Mouse (Mus musculus): Measurements from ENCODE around the gene Itm2b. TPM values are rescaled to one million over a fixed set of nuclear protein-coding genes. Genes with fewer than 3 reads are reported as not detected.
A peak's percentile ranks its signal among the peaks of the same experiment; 100 is the strongest.

The Itm2b gene
- total RNA-seq, 2 experiments from 2014 or later = 255 to 336 TPM

DNA sequence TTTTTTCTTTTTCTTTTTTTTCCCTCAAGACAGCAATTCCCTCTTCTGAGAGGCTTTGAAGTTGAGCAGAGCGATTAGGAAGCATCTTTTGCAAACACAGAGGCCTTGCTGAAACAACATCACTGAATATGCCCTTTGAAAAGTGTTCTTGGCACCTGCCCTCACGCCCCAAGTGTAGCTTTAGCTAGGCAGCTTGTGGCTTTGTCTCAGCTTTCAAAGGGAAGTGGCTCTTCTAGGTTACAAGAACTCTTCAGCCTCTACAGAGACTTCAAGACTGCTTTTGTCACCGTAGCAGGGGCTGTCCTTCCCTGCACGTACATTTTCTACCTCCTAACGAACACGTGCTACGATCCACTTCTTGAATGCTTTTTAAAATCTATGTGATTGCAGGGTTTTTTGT, 4.0 kb upstream of the Itm2b start:
- TF ChIP-seq CTCF (IDR thresholded peaks at IDR 0.05) = no peak
- Histone ChIP-seq H3K4me3 (no peak overlapping the region; the same call in 1 of the 2 replicates), H3K27ac (peak overlapping the region; percentile 100)
- intact Hi-C loops (cut with DNase I) = loop anchor here (5.0 kb wide), 1 partner anchor 83 kb away; no protein-coding TSS in a partner anchor
- no peak for DNase-seq

DNA sequence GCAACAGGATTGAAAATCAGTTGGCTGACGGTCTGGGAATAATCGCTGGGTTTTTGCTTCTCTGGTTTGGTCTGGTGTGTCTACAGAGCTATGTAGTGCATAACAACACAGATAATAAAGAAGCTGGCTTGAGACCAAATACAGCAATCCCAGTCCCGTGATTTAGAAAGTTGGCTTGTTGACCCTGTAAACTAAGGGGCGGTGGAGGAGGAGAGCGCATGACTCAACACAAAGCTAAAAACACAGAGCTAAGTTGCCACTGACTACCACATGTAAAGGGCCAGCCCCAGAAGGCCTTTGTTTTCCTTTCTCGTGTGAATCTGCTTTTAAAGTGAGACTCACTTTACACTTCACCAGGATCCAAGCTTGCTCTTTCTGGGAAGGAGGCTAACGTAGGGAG, 3.5 kb upstream of the Itm2b start:
- Histone ChIP-seq H3K4me3 (no peak overlapping the region; the same call in 1 of the 2 replicates), H3K27ac (peak overlapping the region; percentile 100)
- TF ChIP-seq CTCF (IDR thresholded peaks at IDR 0.05) = no peak
- peak; percentile 52 for DNase-seq
- intact Hi-C loops (cut with DNase I) = loop anchor here (5.0 kb wide), 1 partner anchor 84 kb away; no protein-coding TSS in a partner anchor

DNA sequence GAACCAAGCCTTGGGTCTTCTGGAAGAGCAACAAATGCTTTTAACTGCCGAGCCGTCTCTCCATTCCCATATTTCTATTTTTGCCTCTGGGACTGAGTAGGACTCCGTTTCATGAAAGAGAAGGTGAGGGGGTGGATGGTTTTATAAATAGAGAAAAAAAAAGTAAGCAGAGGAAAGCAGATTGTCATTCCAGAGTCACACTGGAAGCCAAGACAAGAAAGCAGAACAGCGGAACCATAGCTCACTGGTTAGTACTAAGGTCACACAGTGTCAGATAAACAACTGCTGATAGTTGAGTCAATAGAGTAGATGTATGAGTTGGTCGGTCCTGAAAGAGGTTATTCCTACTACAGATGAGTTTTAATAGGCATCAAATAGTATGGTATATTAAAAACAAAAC, 1.4 kb upstream of the Itm2b start:
- intact Hi-C loops (cut with DNase I) = loop anchor here (5.0 kb wide), 1 partner anchor 86 kb away; no protein-coding TSS in a partner anchor
- DNase-seq = no peak

DNA sequence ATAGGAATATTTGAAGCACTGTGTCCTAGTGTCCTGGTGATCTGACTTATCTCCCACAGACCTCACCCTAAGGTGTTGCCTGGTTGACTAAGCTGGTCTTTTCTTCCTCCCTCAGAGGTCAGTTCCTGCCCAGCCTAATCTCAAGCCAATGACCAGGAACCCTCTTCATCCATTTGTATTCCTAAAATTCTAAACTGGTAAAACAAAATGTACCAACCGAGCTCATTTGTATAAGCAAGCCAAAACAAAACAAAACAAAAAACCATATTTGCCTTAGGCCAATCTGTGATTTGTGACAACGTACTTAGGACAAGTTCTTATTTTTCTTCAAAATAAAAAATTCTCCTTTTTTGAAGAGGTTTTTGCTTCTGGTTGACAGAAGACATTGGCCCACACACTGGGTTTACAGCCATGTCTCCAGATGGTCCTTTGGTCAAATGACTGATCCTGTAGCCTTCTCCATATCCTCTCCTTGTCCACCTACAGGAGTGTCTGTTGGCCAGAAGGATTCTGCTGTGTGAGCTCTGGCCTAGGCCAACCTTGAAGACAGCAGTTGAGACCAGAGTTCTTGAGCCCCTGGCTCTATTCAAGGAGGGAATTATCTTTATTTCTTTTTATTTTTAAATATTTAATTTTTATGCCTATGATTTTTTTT, 758 bp upstream of the Itm2b start:
- Histone ChIP-seq H3K4me3 (peak overlapping the region; percentile 86), H3K27ac (peak overlapping the region; percentile 100)
- TF ChIP-seq CTCF (IDR thresholded peaks at IDR 0.05) = no peak
- intact Hi-C loops (cut with DNase I) = loop anchor here (5.0 kb wide), 1 partner anchor 86 kb away; no protein-coding TSS in a partner anchor
- no peak for DNase-seq

More for the DNA sequence above, 1.4 kb upstream of the Itm2b start:
- TF ChIP-seq CTCF (IDR thresholded peaks at IDR 0.05) = no peak
- H3K4me3 ChIP-seq = no peak overlapping the region
- H3K27ac ChIP-seq = peak overlapping the region; percentile 100

DNA sequence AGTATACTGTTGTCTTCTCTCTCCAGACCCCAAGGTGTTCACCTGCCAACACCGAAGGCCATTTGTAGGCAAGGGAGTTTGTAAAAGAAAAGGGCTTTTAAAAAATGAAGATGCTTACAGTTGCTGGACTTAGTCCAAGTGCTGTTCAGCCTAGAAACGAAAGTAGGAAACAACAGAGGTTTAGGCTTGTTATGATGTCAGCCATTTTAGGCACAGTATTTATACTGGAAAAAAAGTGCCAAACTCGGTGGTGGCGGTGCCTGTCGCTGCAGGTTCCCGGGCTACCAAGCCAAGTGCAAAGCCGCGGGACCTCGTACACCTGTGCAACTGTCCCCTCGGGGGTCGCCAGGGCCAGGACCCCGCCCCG, 560 bp downstream of the Itm2b start:
- TF ChIP-seq CTCF (IDR thresholded peaks at IDR 0.05) = no peak
- Histone ChIP-seq H3K4me3 (peak overlapping the region; percentile 86), H3K27ac (peak overlapping the region; percentile 100)
- intact Hi-C loops (cut with DNase I) = loop anchor here (5.0 kb wide), 2 partner anchors 57 to 147 kb away; partner anchors contain the start of genes Lpar6 and Rb1
- no peak for DNase-seq

DNA sequence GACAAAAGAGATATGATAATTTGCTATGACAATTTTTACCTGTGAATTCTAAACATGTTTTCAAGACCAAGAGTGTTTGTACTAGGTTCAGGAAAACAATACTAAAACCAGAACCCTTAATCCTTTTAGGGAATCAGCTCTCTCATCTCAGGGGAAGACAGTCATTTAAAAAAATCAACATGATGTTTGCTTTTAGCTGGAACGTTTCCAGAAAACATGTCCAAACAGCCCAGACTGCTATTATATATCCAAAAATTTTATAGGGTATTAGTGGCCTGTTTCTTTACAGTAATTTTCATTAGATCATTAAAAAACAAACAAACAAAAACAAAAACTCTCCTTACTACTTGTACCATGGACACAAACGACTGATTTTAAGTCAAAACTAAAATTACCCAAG, 1.3 kb downstream of the Itm2b start:
- TF ChIP-seq CTCF (IDR thresholded peaks at IDR 0.05) = no peak
- intact Hi-C loops (cut with DNase I) = loop anchor here (5.0 kb wide), 2 partner anchors 56 to 146 kb away; partner anchors contain the start of genes Lpar6 and Rb1
- Histone ChIP-seq H3K27ac (peak overlapping the region; percentile 100), H3K4me3 (peak overlapping the region; percentile 86)
- no peak for DNase-seq

DNA sequence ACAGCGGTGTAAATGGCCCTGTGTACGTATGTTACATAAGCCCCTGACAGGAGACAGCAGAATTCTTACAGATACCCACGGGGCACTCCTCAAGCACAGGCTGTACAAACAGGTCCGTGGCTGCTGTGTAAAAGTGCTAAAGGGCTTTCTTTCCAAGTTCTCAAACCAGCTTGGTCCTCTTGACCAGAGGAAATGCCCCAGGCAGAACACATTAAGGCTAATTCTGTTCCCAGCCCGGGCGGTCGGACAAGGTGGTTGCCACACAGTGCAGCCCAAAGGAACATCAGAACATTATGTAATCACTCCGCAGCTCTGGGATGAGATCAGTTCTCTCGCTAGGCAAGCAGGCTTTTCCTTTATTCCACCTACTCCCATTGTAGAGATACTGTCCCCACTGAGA, 2.4 kb downstream of the Itm2b start:
- intact Hi-C loops (cut with DNase I) = loop anchor here (5.0 kb wide), 2 partner anchors 55 to 145 kb away; partner anchors contain the start of genes Lpar6 and Rb1
- peak; percentile 81 for DNase-seq
- Histone ChIP-seq H3K4me3 (peak overlapping the region; percentile 86), H3K27ac (peak overlapping the region; percentile 100)
- TF ChIP-seq CTCF (IDR thresholded peaks at IDR 0.05) = no peak

DNA sequence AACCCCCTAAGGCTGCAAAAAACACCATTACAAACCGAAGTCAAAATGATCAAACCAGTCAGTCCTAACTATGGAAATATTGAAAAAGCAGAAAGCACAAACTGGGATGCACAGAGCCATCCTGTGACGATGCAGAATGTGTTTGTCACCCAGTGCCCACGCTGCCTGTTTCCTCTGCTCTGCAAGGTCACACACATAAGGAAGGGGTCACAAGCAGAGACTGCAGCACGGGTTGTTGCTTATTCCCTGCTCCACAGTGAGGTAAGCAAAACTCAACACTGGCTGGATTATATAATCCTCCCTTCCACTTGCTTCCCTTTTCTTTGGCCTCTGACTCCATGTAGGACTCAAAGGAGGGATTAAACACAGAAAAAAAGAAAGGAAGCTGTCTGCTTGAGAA, 3.5 kb downstream of the Itm2b start:
- Histone ChIP-seq H3K27ac (peak overlapping the region; percentile 100), H3K4me3 (peak overlapping the region; percentile 86)
- no peak for DNase-seq
- no peak for TF ChIP-seq CTCF (IDR thresholded peaks at IDR 0.05)
- intact Hi-C loops (cut with DNase I) = loop anchor here (5.0 kb wide), 2 partner anchors 54 to 144 kb away; partner anchors contain the start of genes Lpar6 and Rb1

DNA sequence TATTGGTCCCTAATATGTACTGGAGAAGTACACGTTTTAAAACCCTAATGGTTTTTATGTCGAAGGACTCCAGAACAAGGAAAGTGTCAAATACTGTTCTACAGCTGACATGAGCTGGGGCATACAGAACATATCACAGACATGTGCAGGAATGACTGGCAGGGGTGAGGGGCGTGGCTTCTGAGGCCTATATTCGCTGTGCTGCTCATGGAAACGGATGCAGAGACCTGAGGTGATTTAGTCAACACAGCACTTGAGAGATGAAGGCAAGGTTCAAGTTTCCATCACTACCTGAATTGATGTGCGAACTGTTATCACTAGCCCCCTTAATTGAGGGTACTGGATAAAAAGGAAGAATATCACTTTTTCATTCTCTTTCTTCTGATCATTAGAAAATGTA, 7.3 kb downstream of the Itm2b start:
- TF ChIP-seq CTCF (IDR thresholded peaks at IDR 0.05) = no peak
- H3K27ac ChIP-seq = peak overlapping the region; percentile 71; the same call in 1 of the 2 replicates
- intact Hi-C loops (cut with DNase I) = no loop called here
- no peak overlapping the region for H3K4me3 ChIP-seq
- no peak for DNase-seq

DNA sequence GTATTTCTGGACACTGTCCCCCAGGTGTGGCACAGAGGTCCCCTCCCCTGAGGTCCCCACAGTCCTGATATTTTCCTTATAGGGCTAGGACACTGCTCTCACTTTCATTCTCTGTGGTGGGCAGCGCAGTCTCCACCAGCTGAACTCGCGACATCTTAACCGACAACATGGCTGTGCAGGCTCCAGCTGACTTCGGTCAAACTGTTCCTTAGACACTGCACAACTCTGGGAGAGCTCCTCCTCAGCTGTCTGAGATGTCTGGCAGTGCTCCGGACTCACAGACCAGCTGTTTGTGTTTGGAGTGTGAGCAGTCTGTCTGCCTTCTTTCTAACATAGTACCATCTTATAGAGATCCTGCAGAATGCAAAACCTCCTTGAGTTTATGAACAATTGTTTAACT, 8.2 kb downstream of the Itm2b start:
- no peak for TF ChIP-seq CTCF (IDR thresholded peaks at IDR 0.05)
- peak; percentile 39 for DNase-seq
- intact Hi-C loops (cut with DNase I) = no loop called here
- Histone ChIP-seq H3K27ac (peak overlapping the region; percentile 71), H3K4me3 (peak overlapping the region; percentile 45)

DNA sequence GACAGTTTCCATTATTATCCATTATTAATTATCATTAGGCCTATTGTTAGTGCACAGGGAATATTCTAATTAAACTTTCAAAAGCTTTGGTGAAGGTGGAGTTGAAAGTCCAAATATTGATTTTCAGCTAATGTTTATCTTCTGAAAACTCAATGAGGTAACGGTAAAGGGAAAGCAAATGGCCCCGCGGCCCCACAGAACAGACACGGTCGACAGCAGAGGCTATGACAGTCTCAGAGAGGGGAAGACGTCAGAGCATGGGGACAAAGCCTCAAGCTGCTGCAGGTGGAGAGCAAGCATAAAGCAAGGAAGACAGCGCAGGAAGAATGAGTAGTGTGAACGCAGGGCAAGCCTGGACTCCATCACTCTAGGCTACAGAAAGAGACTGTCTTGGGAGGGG, 9.2 kb downstream of the Itm2b start:
- intact Hi-C loops (cut with DNase I) = no loop called here
- TF ChIP-seq CTCF (IDR thresholded peaks at IDR 0.05) = no peak
- H3K27ac ChIP-seq = peak overlapping the region; percentile 79
- DNase-seq = no peak
- H3K4me3 ChIP-seq = no peak overlapping the region; the same call in 1 of the 2 replicates

DNA sequence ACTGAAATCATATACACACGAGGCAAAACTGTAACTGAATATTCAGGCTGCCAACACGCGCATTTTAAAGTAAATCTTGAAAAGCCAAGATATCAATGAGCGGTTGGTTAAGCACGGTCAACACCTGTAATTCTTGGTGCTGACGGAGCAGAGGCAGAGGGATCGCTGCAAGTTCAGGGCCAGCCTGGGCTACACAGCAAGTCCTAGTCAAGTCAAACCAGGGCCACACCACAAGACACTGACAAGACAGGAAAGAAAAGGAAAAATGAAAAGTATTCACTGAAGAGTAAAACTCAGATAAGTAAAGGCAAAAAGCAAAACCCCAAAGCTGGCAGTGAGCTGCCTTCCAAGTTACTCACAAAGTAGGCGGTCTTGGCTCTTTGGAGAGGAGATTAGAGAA, 9.6 kb downstream of the Itm2b start:
- no peak for TF ChIP-seq CTCF (IDR thresholded peaks at IDR 0.05)
- DNase-seq = no peak
- H3K4me3 ChIP-seq = no peak overlapping the region; the same call in 1 of the 2 replicates
- intact Hi-C loops (cut with DNase I) = no loop called here
- peak overlapping the region; percentile 79 for H3K27ac ChIP-seq

DNA sequence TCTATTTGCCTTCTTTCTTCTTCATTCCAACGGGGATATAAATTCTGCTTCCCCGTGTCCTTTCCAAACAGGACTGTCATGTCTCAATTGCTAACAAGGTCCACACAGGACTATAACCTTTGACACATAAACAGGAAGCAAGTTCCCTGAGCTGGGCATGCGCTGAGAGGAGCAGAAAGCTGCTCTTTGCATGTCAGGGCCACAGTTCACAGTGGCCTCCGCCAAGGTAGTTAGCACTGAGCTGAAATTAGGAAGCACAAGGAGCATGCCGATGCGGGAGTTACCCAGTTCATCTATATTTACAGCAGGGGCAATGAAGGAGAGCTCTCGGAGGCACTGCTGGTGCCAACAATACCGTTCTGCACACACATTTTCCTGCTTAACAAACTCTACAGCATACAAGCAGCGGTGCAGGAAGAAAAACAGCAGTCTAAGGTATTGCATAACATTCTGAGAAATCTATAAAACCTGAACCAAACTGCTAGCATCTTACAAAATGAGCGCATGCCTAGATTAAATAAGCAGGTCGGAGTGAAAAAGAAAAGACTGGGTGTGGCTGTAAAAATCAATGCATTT, 10.7 kb downstream of the Itm2b start:
- no peak for TF ChIP-seq CTCF (IDR thresholded peaks at IDR 0.05)

More for the DNA sequence above, 10.7 kb downstream of the Itm2b start:
- peak; percentile 68 for DNase-seq
- H3K4me3 ChIP-seq = peak overlapping the region; percentile 55
- intact Hi-C loops (cut with DNase I) = no loop called here
- H3K27ac ChIP-seq = peak overlapping the region; percentile 79

All from gastrocnemius, adult 2 months (tissue).